Mouse (Mus musculus) stomach, embryonic 15.5 days (tissue): ENCODE measurements around the gene Ctsl. TPM values are rescaled to one million over a fixed set of nuclear protein-coding genes. Genes with fewer than 3 reads are reported as not detected.

Source experiments
- ATAC-seq: fragments of 200-750 bp; cut with Nextera tagmentation; 2 replicates; pipeline ENCODE4 v1.8.0; 2017; ENCODE audit warnings: low read depth, moderate number of reproducible peaks, moderate TSS enrichment; ENCODE audit not compliant: insufficient read depth, low FRiP score
- H3K27ac ChIP-seq: fragments of 300-500 bp; sonication (generic); 2 replicates; pipeline ENCODE4 v1.5.1; 2015; ENCODE audit warnings: mild to moderate bottlenecking, inconsistent platforms
- H3K27me3 ChIP-seq: fragments of 300-500 bp; sonication (generic); replicated peaks from 2 replicates; pipeline ENCODE4 v1.6.1; 2015; ENCODE audit warnings: inconsistent platforms
- H3K36me3 ChIP-seq: fragments of 300-500 bp; sonication (generic); 2 replicates; pipeline ENCODE4 v1.6.1; 2015; ENCODE audit warnings: inconsistent platforms
- H3K4me1 ChIP-seq: fragments of 300-500 bp; sonication (generic); 2 replicates; pipeline ENCODE4 v1.6.1; 2015; ENCODE audit warnings: inconsistent platforms
- H3K4me2 ChIP-seq: fragments of 300-500 bp; sonication (generic); 2 replicates; pipeline ENCODE4 v1.6.1; 2015; ENCODE audit warnings: mild to moderate bottlenecking, inconsistent platforms
- H3K4me3 ChIP-seq: fragments of 300-500 bp; sonication (generic); replicated peaks from 2 replicates; pipeline ENCODE4 v1.5.1; 2015; ENCODE audit warnings: inconsistent platforms
- H3K9ac ChIP-seq: fragments of 300-500 bp; sonication (generic); 2 replicates; pipeline ENCODE4 v1.6.1; 2015; ENCODE audit warnings: inconsistent platforms
- H3K9me3 ChIP-seq: fragments of 300-500 bp; sonication (generic); 2 replicates; pipeline ENCODE4 v1.6.1; 2016; ENCODE audit warnings: inconsistent platforms
- WGBS: fragments of 180-500 bp; shearing (Covaris S2); methylation state at CpG from one replicate; pipeline ENCODE4 v1.1.7; 2015; 5-methylcytosine and 5-hydroxymethylcytosine counted together
- polyA plus RNA-seq: library from polyadenylated mRNA; unstranded; fragments of >200 nt; fragmentation: Nextera tagmentation; extraction: Ambion mirVana; gene quantifications from 2 replicates; pipeline ENCODE4 v1.2.1, GENCODE M21; 2015

Gene Ctsl
- polyA plus RNA-seq, 1 experiment from 2014 or later, result 221 TPM

DNA sequence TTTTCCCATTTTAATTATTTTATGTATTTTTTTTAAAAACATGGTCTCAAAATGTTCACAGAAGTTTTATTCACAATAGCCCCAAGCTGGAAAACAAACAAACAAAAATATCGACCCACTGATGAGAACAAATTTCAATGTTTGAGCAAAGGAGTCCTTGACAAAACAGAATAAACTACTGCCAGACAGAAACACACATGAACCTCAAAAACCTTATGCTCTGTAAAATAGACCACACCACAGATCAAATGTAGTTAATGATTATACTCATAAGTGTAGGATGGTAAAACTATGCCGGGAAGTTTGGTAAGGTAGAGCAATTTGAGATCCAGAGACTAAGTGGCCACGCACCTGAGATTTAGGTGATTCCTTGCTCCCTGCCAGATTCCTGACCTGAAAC, 37.6 kb downstream of the Ctsl start:
- H3K4me2 ChIP-seq, result no peak overlapping the region
- ATAC-seq, result no peak
- H3K4me3 ChIP-seq, result no peak overlapping the region
- no peaks in the 10 kb centered on the region for H3K27me3 ChIP-seq
- H3K9me3 ChIP-seq, result no peaks in the 10 kb centered on the region
- H3K36me3 ChIP-seq, result no peaks in the 10 kb centered on the region
- no peak overlapping the region for H3K27ac ChIP-seq
- H3K9ac ChIP-seq, result no peak overlapping the region
- WGBS, result 72% methylated on average over 3 of the region's 3 CpGs
- 0 out of 2 replicates have a peak, but pooled peaks cover 3% of the 10 kb centered on the region for H3K4me1 ChIP-seq

DNA sequence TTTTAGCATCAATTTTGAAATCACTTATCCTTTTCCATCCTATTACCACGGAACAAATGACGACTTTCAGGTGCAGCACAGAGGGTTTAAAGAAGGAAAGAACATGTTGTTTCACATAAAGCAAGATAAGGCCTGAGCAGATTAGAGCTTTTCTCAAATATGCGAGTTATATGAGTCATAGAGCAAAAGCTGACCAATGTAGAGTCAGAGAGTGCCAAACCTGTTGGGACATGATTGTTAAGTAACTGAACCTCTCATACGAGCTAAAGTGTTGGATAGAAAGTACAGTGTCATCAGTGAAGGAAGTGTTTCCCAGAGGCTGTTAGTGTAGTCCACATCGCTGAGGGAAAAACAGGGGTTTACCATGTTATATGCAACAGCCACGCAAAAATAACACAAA, 38.4 kb downstream of the Ctsl start:
- Histone ChIP-seq H3K4me1 (0 out of 2 replicates have a peak, but pooled peaks cover 3% of the 10 kb centered on the region), H3K27ac (peak overlapping the region; percentile 71), H3K27me3 (no peaks in the 10 kb centered on the region), H3K4me3 (no peak overlapping the region), H3K4me2 (no peak overlapping the region), H3K9ac (no peak overlapping the region), H3K9me3 (no peaks in the 10 kb centered on the region), H3K36me3 (no peaks in the 10 kb centered on the region)
- ATAC-seq, result peak; percentile 75
- 66% methylated on average over 6 of the region's 6 CpGs for WGBS

- WGBS, result 83% methylated on average over 8 of the region's 8 CpGs
- no peak overlapping the region for H3K9ac ChIP-seq
These were observed 48.0 kb downstream of the Ctsl start for GRCm38 (mm10) chr13:64322561-64323281.

GRCm38 (mm10) chr13:64320334-64320733, 50.4 kb downstream of the Ctsl start:
- ATAC-seq, result no peak
- no peaks in the 10 kb centered on the region for H3K4me1 ChIP-seq
- no peaks in the 10 kb centered on the region for H3K36me3 ChIP-seq
- H3K9me3 ChIP-seq, result no peaks in the 10 kb centered on the region
- H3K4me2 ChIP-seq, result no peak overlapping the region
- H3K9ac ChIP-seq, result no peak overlapping the region
- no peak overlapping the region for H3K27ac ChIP-seq
- H3K4me3 ChIP-seq, result no peak overlapping the region
- 68% methylated on average over 8 of the region's 8 CpGs for WGBS
- H3K27me3 ChIP-seq, result no peaks in the 10 kb centered on the region

More at GRCm38 (mm10) chr13:64322561-64323281, 48.0 kb downstream of the Ctsl start:
- no peak overlapping the region for H3K4me3 ChIP-seq
- H3K9me3 ChIP-seq, result no peaks in the 10 kb centered on the region
- no peak for ATAC-seq
- H3K4me2 ChIP-seq, result no peak overlapping the region
- H3K27ac ChIP-seq, result no peak overlapping the region
- H3K4me1 ChIP-seq, result no peaks in the 10 kb centered on the region
- H3K27me3 ChIP-seq, result no peaks in the 10 kb centered on the region
- no peaks in the 10 kb centered on the region for H3K36me3 ChIP-seq

GRCm38 (mm10) chr13:64319782-64320181, 50.9 kb downstream of the Ctsl start:
- no peak for ATAC-seq
- H3K36me3 ChIP-seq, result no peaks in the 10 kb centered on the region
- no peak overlapping the region for H3K9ac ChIP-seq
- no peaks in the 10 kb centered on the region for H3K4me1 ChIP-seq
- H3K9me3 ChIP-seq, result no peaks in the 10 kb centered on the region
- H3K27ac ChIP-seq, result no peak overlapping the region
- no peak overlapping the region for H3K4me2 ChIP-seq
- H3K4me3 ChIP-seq, result no peak overlapping the region
- H3K27me3 ChIP-seq, result no peaks in the 10 kb centered on the region

DNA sequence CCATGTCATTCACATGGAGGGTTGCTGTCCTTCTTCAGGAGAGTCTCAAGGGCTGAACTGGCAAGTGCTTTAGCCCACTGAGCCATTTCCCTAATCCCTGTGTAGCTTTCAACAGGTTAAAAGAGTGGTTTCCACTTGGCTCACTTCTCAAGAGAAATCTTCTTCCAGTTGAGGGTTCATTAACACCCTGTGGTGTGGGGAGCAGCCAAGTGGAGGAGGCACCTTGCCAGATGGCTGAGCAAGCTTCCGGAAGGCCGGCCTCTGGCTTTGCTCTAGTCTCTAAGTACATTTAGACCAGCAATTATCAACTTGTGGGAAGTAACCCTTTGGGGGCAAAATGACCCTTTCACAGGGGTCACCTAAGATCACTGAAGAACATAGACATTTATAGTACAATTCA, 52.3 kb downstream of the Ctsl start:
- no peaks in the 10 kb centered on the region for H3K4me1 ChIP-seq
- no peak overlapping the region for H3K27ac ChIP-seq
- ATAC-seq, result no peak
- H3K4me2 ChIP-seq, result no peak overlapping the region
- 66% methylated on average over 2 of the region's 2 CpGs for WGBS
- no peak overlapping the region for H3K9ac ChIP-seq
- no peak overlapping the region for H3K4me3 ChIP-seq
- no peaks in the 10 kb centered on the region for H3K27me3 ChIP-seq
- H3K36me3 ChIP-seq, result no peaks in the 10 kb centered on the region
- no peaks in the 10 kb centered on the region for H3K9me3 ChIP-seq

GRCm38 (mm10) chr13:64315483-64316050, 55.1 kb downstream of the Ctsl start:
- H3K4me1 ChIP-seq, result 0 out of 2 replicates have a peak, but pooled peaks cover 7% of the 10 kb centered on the region
- no peaks in the 10 kb centered on the region for H3K9me3 ChIP-seq
- no peak overlapping the region for H3K4me3 ChIP-seq
- H3K9ac ChIP-seq, result no peak overlapping the region
- no peak for ATAC-seq
- H3K27me3 ChIP-seq, result no peaks in the 10 kb centered on the region
- no peaks in the 10 kb centered on the region for H3K36me3 ChIP-seq
- under 1% methylated on average over 3 of the region's 3 CpGs for WGBS
- H3K27ac ChIP-seq, result no peak overlapping the region
- H3K4me2 ChIP-seq, result no peak overlapping the region

GRCm38 (mm10) chr13:64314041-64314440, 56.6 kb downstream of the Ctsl start:
- H3K9me3 ChIP-seq, result no peaks in the 10 kb centered on the region
- ATAC-seq, result no peak
- no peaks in the 10 kb centered on the region for H3K36me3 ChIP-seq
- no peaks in the 10 kb centered on the region for H3K27me3 ChIP-seq
- H3K4me2 ChIP-seq, result no peak overlapping the region
- no peak overlapping the region for H3K9ac ChIP-seq
- no peak overlapping the region for H3K4me3 ChIP-seq
- 69% methylated on average over 3 of the region's 3 CpGs for WGBS
- H3K4me1 ChIP-seq, result peaks cover 16% of the 10 kb centered on the region; the same call in 1 of the 2 replicates
- H3K27ac ChIP-seq, result no peak overlapping the region

DNA sequence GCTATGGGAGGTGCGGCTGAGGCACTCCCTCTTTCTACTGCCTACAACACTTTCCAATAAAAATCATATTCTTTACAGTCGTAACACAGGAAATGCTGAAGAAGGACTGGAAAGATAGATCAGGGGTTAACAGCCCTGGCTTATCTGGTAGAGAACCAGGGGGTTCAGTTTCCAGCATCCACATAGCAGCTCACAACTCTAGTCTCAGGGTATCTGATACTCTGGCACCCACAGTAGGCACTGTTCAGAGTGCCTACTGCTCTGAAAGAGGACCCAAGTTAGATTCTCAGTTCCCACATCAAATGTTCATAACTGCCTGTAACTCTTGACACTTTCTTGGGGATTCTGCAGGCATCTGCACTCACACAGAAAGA, 57.8 kb downstream of the Ctsl start:
- Histone ChIP-seq H3K36me3 (0 out of 2 replicates have a peak, but pooled peaks cover 2% of the 10 kb centered on the region), H3K9ac (no peak overlapping the region), H3K4me3 (peak overlapping the region; percentile 77), H3K4me1 (peaks cover 16% of the 10 kb centered on the region; the same call in 1 of the 2 replicates), H3K27me3 (no peaks in the 10 kb centered on the region), H3K9me3 (no peaks in the 10 kb centered on the region), H3K27ac (peak overlapping the region; percentile 45; the same call in 1 of the 2 replicates), H3K4me2 (peak overlapping the region; percentile 63)
- 0% methylated on average over 2 of the region's 2 CpGs for WGBS
- ATAC-seq, result no peak

GRCm38 (mm10) chr13:64312024-64312915, 58.4 kb downstream of the Ctsl start, which contains the start of gene Aaed1:
TSS of gene Aaed1 (minus strand) at chr13:64312710.
- WGBS, result under 1% methylated on average over 65 of the region's 74 CpGs
- peak within 1 kb of the TSS; percentile 63 for H3K4me2 ChIP-seq
- H3K4me3 ChIP-seq, result peak within 1 kb of the TSS; percentile 77
- H3K9me3 ChIP-seq, result no peaks in the 10 kb centered on the region
- peak within 1 kb of the TSS; percentile 96 for H3K27ac ChIP-seq
- peak within 1 kb of the TSS; percentile 52; the same call in 1 of the 2 replicates for H3K9ac ChIP-seq
- H3K4me1 ChIP-seq, result peaks cover 16% of the 10 kb centered on the region; the same call in 1 of the 2 replicates
- peak; percentile 88 for ATAC-seq
- no peaks in the 10 kb centered on the region for H3K27me3 ChIP-seq
- H3K36me3 ChIP-seq, result 0 out of 2 replicates have a peak, but pooled peaks cover 2% of the 10 kb centered on the region

- H3K4me2 ChIP-seq, result peak overlapping the region; percentile 63
- 0 out of 2 replicates have a peak, but pooled peaks cover 2% of the 10 kb centered on the region for H3K36me3 ChIP-seq
- H3K27ac ChIP-seq, result peak overlapping the region; percentile 72
- no peaks in the 10 kb centered on the region for H3K27me3 ChIP-seq
- H3K9me3 ChIP-seq, result no peaks in the 10 kb centered on the region
- H3K4me3 ChIP-seq, result peak overlapping the region; percentile 77
- H3K4me1 ChIP-seq, result peaks cover 16% of the 10 kb centered on the region; the same call in 1 of the 2 replicates
- no peak for ATAC-seq
- no peak overlapping the region for H3K9ac ChIP-seq
- 20% methylated on average over 1 of the region's 1 CpGs for WGBS
These were observed 59.4 kb downstream of the Ctsl start for GRCm38 (mm10) chr13:64311266-64311665.
